21 mouse cellular contexts compared by ENCODE assay signal in genomic region chr11:118995448-118995847, GRCm38 (mm10). TPM values are rescaled to one million over a fixed set of nuclear protein-coding genes. Genes with fewer than 3 reads are reported as not detected.
DNase-seq lines count a peak whose midpoint lies in the region; ATAC-seq and TF ChIP-seq lines count a peak whose summit lies in the region.
"Had no signal": no experiment of that assay in that cellular context is flagged by ENCODE, and none has a peak within 500 bp of the region (broad histone marks: within the 10 kb centered on the region; RNA-seq: fewer than 3 reads in every experiment).

No protein-coding gene starts in this region.

- no peak for ATAC-seq in forebrain, embryonic 12.5 days (ENCODE audit: low FRiP score)
- ATAC-seq in forebrain, embryonic 15.5 days (replicated peaks) = no peak
- 0 out of 2 replicates have a peak, but pooled peaks have one; percentile 37 for ATAC-seq in lung, embryonic 16.5 days (ENCODE audit: low read depth)
- ATAC-seq in forebrain, embryonic 14.5 days = no peak
- no peak for ATAC-seq in midbrain, postnatal 0 days (ENCODE audit: low FRiP score)
- ATAC-seq: Patski had no signal

- TF ChIP-seq CTCF in midbrain, postnatal 0 days (IDR thresholded peaks at IDR 0.05) = peak; percentile 22; the same call in 1 of the 2 replicates

- H3K4me2 ChIP-seq in forebrain, embryonic 12.5 days = no peak overlapping the region
- no peak overlapping the region for H3K4me2 ChIP-seq in forebrain, embryonic 15.5 days (replicated peaks)
- no peak overlapping the region for H3K4me2 ChIP-seq in lung, embryonic 16.5 days (ENCODE audit: low read depth, low read length)
- no peak overlapping the region for H3K4me2 ChIP-seq in forebrain, embryonic 14.5 days (ENCODE audit: low read length)
- no peak overlapping the region for H3K4me2 ChIP-seq in midbrain, postnatal 0 days (ENCODE audit: low read depth, low read length, poor library complexity, severe bottlenecking)

- peaks cover 36% of the 10 kb centered on the region for H3K27me3 ChIP-seq in forebrain, embryonic 12.5 days
- H3K27me3 ChIP-seq in forebrain, embryonic 15.5 days = 0 out of 2 replicates have a peak, but pooled peaks cover 2% of the 10 kb centered on the region
- H3K27me3 ChIP-seq in lung, embryonic 16.5 days (ENCODE audit: control insufficient read depth, insufficient read depth, low read depth, low read length) = peaks cover 16% of the 10 kb centered on the region
- H3K27me3 ChIP-seq in forebrain, embryonic 14.5 days (replicated peaks; ENCODE audit: control insufficient read depth, insufficient read depth, low read length) = no peaks in the 10 kb centered on the region
- no peaks in the 10 kb centered on the region for H3K27me3 ChIP-seq in midbrain, postnatal 0 days (ENCODE audit: insufficient read depth, low read length)

- no peaks in the 10 kb centered on the region for H3K9me3 ChIP-seq in forebrain, embryonic 12.5 days
- no peaks in the 10 kb centered on the region for H3K9me3 ChIP-seq in forebrain, embryonic 15.5 days
- H3K9me3 ChIP-seq in lung, embryonic 16.5 days (ENCODE audit: control insufficient read depth, low read length) = no peaks in the 10 kb centered on the region
- no peaks in the 10 kb centered on the region for H3K9me3 ChIP-seq in forebrain, embryonic 14.5 days (replicated peaks; ENCODE audit: control insufficient read depth, low read length)
- H3K9me3 ChIP-seq in midbrain, postnatal 0 days (ENCODE audit: low read length) = no peaks in the 10 kb centered on the region

- 0 out of 2 replicates have a peak overlapping the region, but pooled peaks have one; percentile 1 for H3K9ac ChIP-seq in forebrain, embryonic 12.5 days
- no peak overlapping the region for H3K9ac ChIP-seq in forebrain, embryonic 15.5 days (replicated peaks)
- H3K9ac ChIP-seq in lung, embryonic 16.5 days (ENCODE audit: low read length) = no peak overlapping the region
- H3K9ac ChIP-seq in forebrain, embryonic 14.5 days (ENCODE audit: low read length) = peak overlapping the region; percentile 32; the same call in 1 of the 2 replicates
- no peak overlapping the region for H3K9ac ChIP-seq in midbrain, postnatal 0 days (replicated peaks; ENCODE audit: low read length, poor library complexity, severe bottlenecking)

- H3K36me3 ChIP-seq in forebrain, embryonic 12.5 days (replicated peaks) = no peaks in the 10 kb centered on the region
- H3K36me3 ChIP-seq in forebrain, embryonic 15.5 days = no peaks in the 10 kb centered on the region
- no peaks in the 10 kb centered on the region for H3K36me3 ChIP-seq in lung, embryonic 16.5 days (ENCODE audit: control insufficient read depth, insufficient read depth, low read length)
- no peaks in the 10 kb centered on the region for H3K36me3 ChIP-seq in forebrain, embryonic 14.5 days (ENCODE audit: control insufficient read depth, insufficient read depth, low read length)
- no peaks in the 10 kb centered on the region for H3K36me3 ChIP-seq in midbrain, postnatal 0 days (ENCODE audit: insufficient read depth, low read length)

- H3K4me3 ChIP-seq in forebrain, embryonic 12.5 days (replicated peaks) = no peak overlapping the region
- H3K4me3 ChIP-seq in forebrain, embryonic 15.5 days = no peak overlapping the region
- H3K4me3 ChIP-seq in lung, embryonic 16.5 days (ENCODE audit: low read length) = no peak overlapping the region
- H3K4me3 ChIP-seq in forebrain, embryonic 14.5 days (ENCODE audit: low read depth, low read length) = no peak overlapping the region
- no peak overlapping the region for H3K4me3 ChIP-seq in midbrain, postnatal 0 days (ENCODE audit: low read depth, low read length)
- H3K4me3 ChIP-seq: layer of hippocampus, adult 2 months had no signal

- no peak for DNase-seq in lung, postnatal 14 days
- peak; percentile 37 for DNase-seq in forebrain, embryonic 14.5 days (ENCODE audit: low spot score)
- DNase-seq in midbrain, postnatal 0 days (ENCODE audit: low spot score) = peak; percentile 64
- no peak for DNase-seq in cerebellum, adult 8-10 months
- no peak for DNase-seq in cerebellum, postnatal 36 days
- DNase-seq: adrenal gland, adult 2 months; cerebellum, adult 9-11 months; gastrocnemius, postnatal 10 days; heart, postnatal 4 days; kidney, adult 11 months; right cerebral cortex, adult 18-20 months had no signal

- 22% methylated on average over 4 of the region's 4 CpGs for WGBS in forebrain, embryonic 12.5 days
- 22% methylated on average over 4 of the region's 4 CpGs for WGBS in forebrain, embryonic 15.5 days
- 23% methylated on average over 4 of the region's 4 CpGs for WGBS in lung, embryonic 16.5 days
- 24% methylated on average over 4 of the region's 4 CpGs for WGBS in forebrain, embryonic 14.5 days
- WGBS in midbrain, postnatal 0 days = 27% methylated on average over 4 of the region's 4 CpGs

- H3K27ac ChIP-seq in forebrain, embryonic 12.5 days = no peak overlapping the region
- H3K27ac ChIP-seq in forebrain, embryonic 15.5 days (replicated peaks) = no peak overlapping the region
- no peak overlapping the region for H3K27ac ChIP-seq in lung, embryonic 16.5 days (ENCODE audit: low read length)
- H3K27ac ChIP-seq in forebrain, embryonic 14.5 days (ENCODE audit: low read depth, low read length) = no peak overlapping the region
- no peak overlapping the region for H3K27ac ChIP-seq in midbrain, postnatal 0 days (ENCODE audit: low read depth, low read length)
- H3K27ac ChIP-seq: layer of hippocampus, adult 2 months had no signal

- peaks cover 27% of the 10 kb centered on the region for H3K4me1 ChIP-seq in forebrain, embryonic 12.5 days
- H3K4me1 ChIP-seq in forebrain, embryonic 15.5 days = peaks cover 20% of the 10 kb centered on the region
- H3K4me1 ChIP-seq in lung, embryonic 16.5 days (replicated peaks; ENCODE audit: control insufficient read depth, insufficient read depth, low read length) = peaks cover 4% of the 10 kb centered on the region; the same call in 1 of the 2 replicates
- peaks cover 12% of the 10 kb centered on the region for H3K4me1 ChIP-seq in forebrain, embryonic 14.5 days (ENCODE audit: control insufficient read depth, insufficient read depth, low read length)
- H3K4me1 ChIP-seq in midbrain, postnatal 0 days (ENCODE audit: insufficient read depth, low read length) = peaks cover 4% of the 10 kb centered on the region; the same call in 1 of the 2 replicates

RNA-seq across cellular contexts. Expression of gene Enpp7, which starts 7.5 kb away (rescaled TPM):
- not detected in 2 replicates for polyA plus RNA-seq in forebrain, embryonic 12.5 days (2016; fragmentation: Nextera tagmentation; extraction: Ambion mirVana)
- polyA plus RNA-seq in forebrain, embryonic 15.5 days (2015; fragmentation: Nextera tagmentation; extraction: Ambion mirVana) = not detected in 2 replicates
- polyA plus RNA-seq in lung, embryonic 16.5 days (2015; fragmentation: Nextera tagmentation; extraction: Ambion mirVana) = not detected in 2 replicates
- not detected in 2 replicates for polyA plus RNA-seq in forebrain, embryonic 14.5 days (2014; fragmentation: Nextera tagmentation; extraction: Ambion mirVana)
- total RNA-seq in midbrain, postnatal 0 days (2014; rRNA removed) = not detected in 2 replicates
- not detected in 2 replicates for polyA plus RNA-seq in midbrain, postnatal 0 days (2015; fragmentation: Nextera tagmentation; extraction: Ambion mirVana)
- total RNA-seq: adrenal gland, adult 2 months; gastrocnemius, postnatal 10 days; heart, postnatal 4 days; layer of hippocampus, adult 2 months; left cerebral cortex, postnatal 25 days; megakaryocyte-erythroid progenitor cell, adult 5-6 weeks had no signal
- polyA plus RNA-seq: adrenal gland, adult 2 months; embryonic facial prominence, embryonic 11.5 days; liver, embryonic 16.5 days; neural tube, embryonic 14.5 days; Patski had no signal

RNA-seq across cellular contexts. Expression of gene Cbx2, which starts 27.3 kb away (rescaled TPM):
- 84.2 and 89.3 TPM in 2 replicates for polyA plus RNA-seq in forebrain, embryonic 12.5 days (2016; fragmentation: Nextera tagmentation; extraction: Ambion mirVana)
- 30.4 and 31.8 TPM in 2 replicates for polyA plus RNA-seq in forebrain, embryonic 15.5 days (2015; fragmentation: Nextera tagmentation; extraction: Ambion mirVana)
- 27.4 and 30.5 TPM in 2 replicates for polyA plus RNA-seq in lung, embryonic 16.5 days (2015; fragmentation: Nextera tagmentation; extraction: Ambion mirVana)
- polyA plus RNA-seq in forebrain, embryonic 14.5 days (2014; fragmentation: Nextera tagmentation; extraction: Ambion mirVana) = 19.2 and 22.1 TPM in 2 replicates
- 9.6 and 10.6 TPM in 2 replicates for total RNA-seq in midbrain, postnatal 0 days (2014; rRNA removed)
- polyA plus RNA-seq in midbrain, postnatal 0 days (2015; fragmentation: Nextera tagmentation; extraction: Ambion mirVana) = 5.6 and 6.7 TPM in 2 replicates

RNA-seq across cellular contexts. Expression of gene Cbx8, which starts 45.3 kb away (rescaled TPM):
- 11.5 and 11.7 TPM in 2 replicates for polyA plus RNA-seq in forebrain, embryonic 12.5 days (2016; fragmentation: Nextera tagmentation; extraction: Ambion mirVana)
- 13.8 and 14.1 TPM in 2 replicates for polyA plus RNA-seq in forebrain, embryonic 15.5 days (2015; fragmentation: Nextera tagmentation; extraction: Ambion mirVana)
- polyA plus RNA-seq in lung, embryonic 16.5 days (2015; fragmentation: Nextera tagmentation; extraction: Ambion mirVana) = 7.7 and 7.9 TPM in 2 replicates
- 12.8 and 15.0 TPM in 2 replicates for polyA plus RNA-seq in forebrain, embryonic 14.5 days (2014; fragmentation: Nextera tagmentation; extraction: Ambion mirVana)
- 14.9 and 15.5 TPM in 2 replicates for total RNA-seq in midbrain, postnatal 0 days (2014; rRNA removed)
- 6.8 and 7.6 TPM in 2 replicates for polyA plus RNA-seq in midbrain, postnatal 0 days (2015; fragmentation: Nextera tagmentation; extraction: Ambion mirVana)

Comparison
In these comparisons a context has a peak if more than half of its experiments do, and no peak if none do; other contexts are left out.
1. H3K9ac ChIP-seq: peak in forebrain, embryonic 12.5 days (single experiment) and forebrain, embryonic 14.5 days (single experiment); none in forebrain, embryonic 15.5 days (single experiment), lung, embryonic 16.5 days (single experiment) and midbrain, postnatal 0 days (single experiment).
2. DNase-seq: peak in forebrain, embryonic 14.5 days (single experiment) and midbrain, postnatal 0 days (single experiment); none in lung, postnatal 14 days (single experiment), cerebellum, adult 8-10 months (single experiment) and cerebellum, postnatal 36 days (0 of 2).